Mouse (Mus musculus): ENCODE data around the gene Epb41l5. TPM values are rescaled to one million over a fixed set of nuclear protein-coding genes. Genes with fewer than 3 reads are reported as not detected.

The Epb41l5 gene
- polyA plus RNA-seq, 1 experiment from 2014 or later = 80.2 TPM

- Histone ChIP-seq H3K36me3 (ENCODE audit: control insufficient read depth, insufficient read depth, low read length) (no peaks in the 10 kb centered on the region), H3K27me3 (ENCODE audit: control insufficient read depth, insufficient read depth, low read length) (no peaks in the 10 kb centered on the region), H3K4me2 (replicated peaks; ENCODE audit: low read depth, low read length) (no peak overlapping the region), H3K4me3 (ENCODE audit: low read length) (no peak overlapping the region), H3K4me1 (ENCODE audit: control insufficient read depth, insufficient read depth, low read length) (peaks cover 7% of the 10 kb centered on the region), H3K9ac (ENCODE audit: low read depth, low read length) (no peak overlapping the region), H3K27ac (ENCODE audit: low read depth, low read length) (0 out of 2 replicates have a peak overlapping the region, but pooled peaks have one; percentile 85), H3K9me3 (ENCODE audit: control insufficient read depth, low read length) (no peaks in the 10 kb centered on the region)
- ATAC-seq (ENCODE audit: low FRiP score, low TSS enrichment) = no peak
- WGBS = 68% methylated on average over 2 of the region's 2 CpGs
Measured at GRCm38 (mm10) chr1:119649627-119650026, 827 bp upstream of the Epb41l5 start.

GRCm38 (mm10) chr1:119646356-119646755, 2.4 kb downstream of the Epb41l5 start:
- Histone ChIP-seq H3K36me3 (ENCODE audit: control insufficient read depth, insufficient read depth, low read length) (no peaks in the 10 kb centered on the region; the same call in 1 of the 2 replicates), H3K4me1 (ENCODE audit: control insufficient read depth, insufficient read depth, low read length) (peaks cover 10% of the 10 kb centered on the region), H3K9ac (ENCODE audit: low read depth, low read length) (no peak overlapping the region), H3K27ac (ENCODE audit: low read depth, low read length) (no peak overlapping the region), H3K27me3 (ENCODE audit: control insufficient read depth, insufficient read depth, low read length) (no peaks in the 10 kb centered on the region), H3K9me3 (ENCODE audit: control insufficient read depth, low read length) (no peaks in the 10 kb centered on the region), H3K4me3 (ENCODE audit: low read length) (no peak overlapping the region), H3K4me2 (replicated peaks; ENCODE audit: low read depth, low read length) (peak overlapping the region; percentile 67; the same call in 1 of the 2 replicates)
- 61% methylated on average over 2 of the region's 2 CpGs for WGBS
- ATAC-seq (ENCODE audit: low FRiP score, low TSS enrichment) = no peak

- Histone ChIP-seq H3K4me1 (ENCODE audit: control insufficient read depth, insufficient read depth, low read length) (peaks cover 18% of the 10 kb centered on the region), H3K27me3 (ENCODE audit: control insufficient read depth, insufficient read depth, low read length) (no peaks in the 10 kb centered on the region), H3K36me3 (ENCODE audit: control insufficient read depth, insufficient read depth, low read length) (no peaks in the 10 kb centered on the region; the same call in 1 of the 2 replicates), H3K9ac (ENCODE audit: low read depth, low read length) (no peak overlapping the region), H3K27ac (ENCODE audit: low read depth, low read length) (no peak overlapping the region), H3K4me2 (replicated peaks; ENCODE audit: low read depth, low read length) (no peak overlapping the region), H3K4me3 (ENCODE audit: low read length) (no peak overlapping the region), H3K9me3 (ENCODE audit: control insufficient read depth, low read length) (no peaks in the 10 kb centered on the region)
- ATAC-seq (ENCODE audit: low FRiP score, low TSS enrichment) = no peak
- WGBS = 80% methylated on average over 12 of the region's 12 CpGs
Measured at GRCm38 (mm10) chr1:119642367-119642766, 6.4 kb downstream of the Epb41l5 start.

- H3K27me3 ChIP-seq (ENCODE audit: control insufficient read depth, insufficient read depth, low read length) = no peaks in the 10 kb centered on the region
- H3K4me1 ChIP-seq (ENCODE audit: control insufficient read depth, insufficient read depth, low read length) = peaks cover 16% of the 10 kb centered on the region; the same call in 1 of the 2 replicates
- H3K9ac ChIP-seq (ENCODE audit: low read depth, low read length) = no peak overlapping the region
- H3K27ac ChIP-seq (ENCODE audit: low read depth, low read length) = no peak overlapping the region
- H3K4me3 ChIP-seq (ENCODE audit: low read length) = no peak overlapping the region
- no peaks in the 10 kb centered on the region for H3K9me3 ChIP-seq (ENCODE audit: control insufficient read depth, low read length)
- H3K36me3 ChIP-seq (ENCODE audit: control insufficient read depth, insufficient read depth, low read length) = peaks cover 1% of the 10 kb centered on the region; the same call in 1 of the 2 replicates
- no peak for ATAC-seq (ENCODE audit: low FRiP score, low TSS enrichment)
- no peak overlapping the region for H3K4me2 ChIP-seq (replicated peaks; ENCODE audit: low read depth, low read length)
Measured at GRCm38 (mm10) chr1:119641090-119641812, 7.5 kb downstream of the Epb41l5 start.

- 43% methylated on average over 2 of the region's 2 CpGs for WGBS
- Histone ChIP-seq H3K4me3 (ENCODE audit: low read length) (no peak overlapping the region), H3K27ac (ENCODE audit: low read depth, low read length) (no peak overlapping the region), H3K4me2 (replicated peaks; ENCODE audit: low read depth, low read length) (no peak overlapping the region), H3K9ac (ENCODE audit: low read depth, low read length) (no peak overlapping the region), H3K36me3 (ENCODE audit: control insufficient read depth, insufficient read depth, low read length) (peaks cover 4% of the 10 kb centered on the region; the same call in 1 of the 2 replicates), H3K9me3 (ENCODE audit: control insufficient read depth, low read length) (no peaks in the 10 kb centered on the region), H3K27me3 (ENCODE audit: control insufficient read depth, insufficient read depth, low read length) (no peaks in the 10 kb centered on the region), H3K4me1 (ENCODE audit: control insufficient read depth, insufficient read depth, low read length) (peaks cover 15% of the 10 kb centered on the region; the same call in 1 of the 2 replicates)
- ATAC-seq (ENCODE audit: low FRiP score, low TSS enrichment) = no peak
Measured at GRCm38 (mm10) chr1:119640006-119640405, 8.8 kb downstream of the Epb41l5 start.

- H3K36me3 ChIP-seq (ENCODE audit: control insufficient read depth, insufficient read depth, low read length) = peaks cover 6% of the 10 kb centered on the region; the same call in 1 of the 2 replicates
- no peak overlapping the region for H3K4me3 ChIP-seq (ENCODE audit: low read length)
- no peaks in the 10 kb centered on the region for H3K27me3 ChIP-seq (ENCODE audit: control insufficient read depth, insufficient read depth, low read length)
- 73% methylated on average over 6 of the region's 6 CpGs for whole genome bisulfite sequencing
- peak overlapping the region; percentile 81 for H3K27ac ChIP-seq (ENCODE audit: low read depth, low read length)
- peaks cover 12% of the 10 kb centered on the region; the same call in 1 of the 2 replicates for H3K4me1 ChIP-seq (ENCODE audit: control insufficient read depth, insufficient read depth, low read length)
- peak overlapping the region; percentile 7; the same call in 1 of the 2 replicates for H3K9ac ChIP-seq (ENCODE audit: low read depth, low read length)
- no peak overlapping the region for H3K4me2 ChIP-seq (replicated peaks; ENCODE audit: low read depth, low read length)
- peak; percentile 43; the same call in 1 of the 2 replicates for ATAC-seq (ENCODE audit: low FRiP score, low TSS enrichment)
- H3K9me3 ChIP-seq (ENCODE audit: control insufficient read depth, low read length) = no peaks in the 10 kb centered on the region
Measured at GRCm38 (mm10) chr1:119637188-119638023, 11.4 kb downstream of the Epb41l5 start.

GRCm38 (mm10) chr1:119634746-119635145, 14.1 kb downstream of the Epb41l5 start:
- Histone ChIP-seq H3K4me3 (ENCODE audit: low read length) (no peak overlapping the region), H3K27me3 (ENCODE audit: control insufficient read depth, insufficient read depth, low read length) (no peaks in the 10 kb centered on the region), H3K27ac (ENCODE audit: low read depth, low read length) (no peak overlapping the region), H3K36me3 (ENCODE audit: control insufficient read depth, insufficient read depth, low read length) (peaks cover 12% of the 10 kb centered on the region), H3K9ac (ENCODE audit: low read depth, low read length) (no peak overlapping the region), H3K9me3 (ENCODE audit: control insufficient read depth, low read length) (no peaks in the 10 kb centered on the region), H3K4me1 (ENCODE audit: control insufficient read depth, insufficient read depth, low read length) (peaks cover 12% of the 10 kb centered on the region; the same call in 1 of the 2 replicates), H3K4me2 (replicated peaks; ENCODE audit: low read depth, low read length) (no peak overlapping the region)
- no peak for ATAC-seq (ENCODE audit: low FRiP score, low TSS enrichment)
- WGBS = 55% methylated on average over 3 of the region's 3 CpGs

GRCm38 (mm10) chr1:119630428-119630827, 18.4 kb downstream of the Epb41l5 start:
- Histone ChIP-seq H3K27me3 (ENCODE audit: control insufficient read depth, insufficient read depth, low read length) (no peaks in the 10 kb centered on the region), H3K4me2 (replicated peaks; ENCODE audit: low read depth, low read length) (no peak overlapping the region), H3K4me3 (ENCODE audit: low read length) (no peak overlapping the region), H3K27ac (ENCODE audit: low read depth, low read length) (no peak overlapping the region), H3K4me1 (ENCODE audit: control insufficient read depth, insufficient read depth, low read length) (peaks cover 16% of the 10 kb centered on the region), H3K36me3 (ENCODE audit: control insufficient read depth, insufficient read depth, low read length) (peaks cover 12% of the 10 kb centered on the region), H3K9me3 (ENCODE audit: control insufficient read depth, low read length) (no peaks in the 10 kb centered on the region), H3K9ac (ENCODE audit: low read depth, low read length) (no peak overlapping the region)
- 56% methylated on average over 1 of the region's 1 CpGs for WGBS
- no peak for ATAC-seq (ENCODE audit: low FRiP score, low TSS enrichment)

All from kidney, embryonic 14.5 days (tissue).